Mouse (Mus musculus) 3T3-L1 (cell line): ENCODE measurements at regions not wholly inside any gene's neighbourhood (a gene's known extent, or its start where the extent isn't known, plus 50 kb on each side); places are given as distances from the start of the nearest gene placed in this dataset.

ENCODE experiments used
- DNase-seq: peaks from one replicate; pipeline ENCODE4 v3.0.0-alpha.2; 2015; ENCODE audit warnings: low read depth, low spot score

GRCm38 (mm10) chr13:45275391-45275790, 114.2 kb upstream of the Mylip start:
- no peak for DNase-seq

GRCm38 (mm10) chr13:45277842-45278416, 111.6 kb upstream of the Mylip start:
- DNase-seq = no peak

GRCm38 (mm10) chr13:45281106-45281505, 108.4 kb upstream of the Mylip start:
- DNase-seq = no peak

- no peak for DNase-seq
These were observed 102.9 kb upstream of the Mylip start for GRCm38 (mm10) chr13:45286651-45287050.

GRCm38 (mm10) chr13:45287217-45287616, 102.3 kb upstream of the Mylip start:
- DNase-seq = no peak

- DNase-seq = no peak
These were observed 99.6 kb upstream of the Mylip start for GRCm38 (mm10) chr13:45289976-45290375.

GRCm38 (mm10) chr13:45294691-45295090, 94.9 kb upstream of the Mylip start:
- no peak for DNase-seq

GRCm38 (mm10) chr13:45300610-45301009, 88.9 kb upstream of the Mylip start:
- no peak for DNase-seq

GRCm38 (mm10) chr13:45301191-45301905, 88.2 kb upstream of the Mylip start:
- DNase-seq = no peak

- no peak for DNase-seq
These were observed 86.7 kb upstream of the Mylip start for GRCm38 (mm10) chr13:45302796-45303195.

- no peak for DNase-seq
These were observed 83.4 kb upstream of the Mylip start for GRCm38 (mm10) chr13:45306177-45306576.

- no peak for DNase-seq
These were observed 82.3 kb upstream of the Mylip start for GRCm38 (mm10) chr13:45307226-45307625.

GRCm38 (mm10) chr13:45319646-45320045, 69.9 kb upstream of the Mylip start:
- no peak for DNase-seq

GRCm38 (mm10) chr13:45325736-45326293, 63.7 kb upstream of the Mylip start:
- DNase-seq = no peak

GRCm38 (mm10) chr13:45326751-45327150, 62.8 kb upstream of the Mylip start:
- no peak for DNase-seq

GRCm38 (mm10) chr13:45330561-45330960, 59.0 kb upstream of the Mylip start:
- DNase-seq = no peak

GRCm38 (mm10) chr13:45332031-45332430, 57.5 kb upstream of the Mylip start:
- peak; percentile 79 for DNase-seq

- no peak for DNase-seq
These were observed 55.9 kb upstream of the Mylip start for GRCm38 (mm10) chr13:45333634-45334033.
